Mouse (Mus musculus) myocyte (in vitro differentiated cells): ENCODE measurements at regions not wholly inside any gene's neighbourhood (a gene's known extent, or its start where the extent isn't known, plus 50 kb on each side); places are given as distances from the start of the nearest gene placed in this dataset.

Experiments
- CEBPB ChIP-seq: IDR thresholded peaks from 2 replicates; pipeline ENCODE4 v1.6.1; 2011; ENCODE audit warnings: mild to moderate bottlenecking, moderate library complexity; ENCODE audit not compliant: poor library complexity, insufficient read depth, severe bottlenecking
- MYOG ChIP-seq, 3 experiments: IDR thresholded peaks; one replicate each; pipeline ENCODE4 v1.6.1; 2011; ENCODE audit warnings: control low read depth in 2 of 3, low read depth in 2 of 3, mild to moderate bottlenecking in 2 of 3; ENCODE audit not compliant: insufficient read length in 2 of 3, control insufficient read depth in 1 of 3, insufficient read depth in 1 of 3
- POLR2A ChIP-seq: IDR thresholded peaks from one replicate; pipeline ENCODE4 v1.6.1; 2011; ENCODE audit warnings: low read depth, mild to moderate bottlenecking, control low read depth, moderate library complexity; ENCODE audit not compliant: insufficient read length
- TCF12 ChIP-seq: IDR thresholded peaks from one replicate; pipeline ENCODE4 v1.6.1; 2011; ENCODE audit warnings: mild to moderate bottlenecking, control low read depth; ENCODE audit not compliant: poor library complexity, insufficient read depth, severe bottlenecking
- USF1 ChIP-seq: IDR thresholded peaks from one replicate; pipeline ENCODE4 v1.6.1; 2011; ENCODE audit warnings: low read depth, mild to moderate bottlenecking, control low read depth, moderate library complexity

- no peak for TF ChIP-seq POLR2A
- TF ChIP-seq CEBPB, result no peak
- TF ChIP-seq USF1, result no peak
- no peak for TF ChIP-seq TCF12
- TF ChIP-seq MYOG (IDR thresholded peaks at IDR 0.05; ENCODE audit: control insufficient read depth in 1 of 3, insufficient read depth in 1 of 3, insufficient read length in 2 of 3, low read depth in 2 of 3), result no peak
These were observed 83.9 kb upstream of the Ankrd50 start for GRCm38 (mm10) chr3:38568596-38568975.
